Mouse (Mus musculus) right cerebral cortex, postnatal 4 days (tissue): ENCODE data around the gene Irak2.
"Not testable (repeated sequence)": the region's sequence is repeated elsewhere in the genome, so short reads cannot be mapped to it uniquely, and the experiment has no call there.

ENCODE experiments used
- DNase-seq: peaks from one replicate; pipeline ENCODE4 v3.0.0-alpha.2; 2022

Gene Irak2

DNA sequence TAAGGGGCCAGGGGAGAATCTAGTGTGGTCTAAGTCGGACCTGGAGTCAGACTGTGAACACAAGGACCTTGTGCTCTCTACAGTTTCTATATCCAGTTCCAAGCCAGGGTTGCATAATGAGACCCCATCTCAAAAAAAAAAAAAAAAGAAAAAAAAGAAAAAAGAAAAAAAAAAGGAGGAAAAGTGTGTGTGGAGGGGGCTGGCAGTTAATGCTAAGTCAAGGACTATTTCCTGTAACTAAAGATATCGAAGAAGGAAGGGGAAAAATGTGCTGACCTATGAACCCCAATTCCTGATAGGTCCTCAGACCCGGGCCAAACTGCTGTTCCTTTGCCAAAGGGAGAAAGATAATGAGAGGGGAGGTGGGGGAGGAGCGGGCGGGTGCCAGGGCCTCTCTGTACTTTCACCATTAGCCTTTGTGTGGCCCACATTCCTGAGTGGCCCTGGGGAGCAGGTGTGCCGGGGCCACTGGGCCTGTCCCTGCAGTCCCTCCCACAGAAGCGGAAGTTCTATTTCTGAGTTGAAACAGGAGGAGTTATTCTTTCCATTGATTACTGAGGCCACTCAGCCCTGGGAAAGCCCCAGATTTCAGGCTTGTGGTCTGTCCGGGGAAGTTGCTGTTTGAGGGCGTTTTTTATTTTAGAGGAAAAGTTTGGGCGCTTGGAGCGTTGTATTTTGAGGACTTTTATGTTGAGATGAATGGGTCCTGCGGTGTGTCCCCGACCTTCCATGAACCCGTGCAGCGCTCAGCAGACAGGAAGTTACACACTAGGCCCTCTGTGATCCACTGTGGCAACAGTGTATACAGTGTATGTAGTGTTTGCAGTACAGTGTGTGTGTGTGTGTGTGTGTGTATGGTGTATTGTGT, 30.3 kb downstream of the Irak2 start:
- no peak for DNase-seq

DNA sequence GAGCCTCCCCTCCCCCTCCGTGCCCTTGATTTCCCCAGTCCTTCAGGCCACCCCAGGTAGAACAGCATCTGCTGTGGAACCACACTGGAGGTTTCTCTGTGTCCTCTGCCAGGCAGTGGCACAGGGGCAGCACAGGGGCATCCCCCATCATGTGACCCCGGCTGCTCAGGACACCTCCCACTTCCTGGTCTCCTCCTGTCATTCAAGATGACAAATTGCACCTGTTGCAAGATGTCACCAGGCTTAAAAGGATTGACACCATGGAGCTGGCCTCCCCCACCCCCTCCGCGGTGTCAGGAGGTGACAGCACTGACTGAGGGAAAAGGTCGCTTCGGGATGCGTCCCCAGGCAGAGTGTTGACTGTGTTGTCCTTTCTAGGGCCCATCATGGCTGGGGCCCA, 31.6 kb downstream of the Irak2 start:
- DNase-seq, result no peak

DNA sequence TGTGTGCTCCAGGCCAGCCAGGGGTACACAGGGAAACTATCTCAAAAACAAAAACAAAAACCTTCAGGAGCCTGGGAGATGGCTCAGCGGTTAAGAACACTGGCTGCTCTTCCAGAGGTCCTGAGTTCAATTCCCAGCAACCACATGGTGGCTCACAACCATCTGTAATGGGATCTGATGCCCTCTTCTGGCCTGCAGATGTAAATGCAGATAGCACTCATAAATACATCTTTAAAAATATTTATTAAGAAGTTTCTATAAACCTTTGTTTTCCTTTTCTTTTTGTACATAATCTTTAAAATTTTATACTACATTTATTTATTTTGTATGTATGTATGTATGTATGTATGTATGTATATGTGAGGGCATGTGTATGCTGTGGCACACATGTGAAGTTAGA, 33.8 kb downstream of the Irak2 start:
- DNase-seq, result not testable (repeated sequence)

DNA sequence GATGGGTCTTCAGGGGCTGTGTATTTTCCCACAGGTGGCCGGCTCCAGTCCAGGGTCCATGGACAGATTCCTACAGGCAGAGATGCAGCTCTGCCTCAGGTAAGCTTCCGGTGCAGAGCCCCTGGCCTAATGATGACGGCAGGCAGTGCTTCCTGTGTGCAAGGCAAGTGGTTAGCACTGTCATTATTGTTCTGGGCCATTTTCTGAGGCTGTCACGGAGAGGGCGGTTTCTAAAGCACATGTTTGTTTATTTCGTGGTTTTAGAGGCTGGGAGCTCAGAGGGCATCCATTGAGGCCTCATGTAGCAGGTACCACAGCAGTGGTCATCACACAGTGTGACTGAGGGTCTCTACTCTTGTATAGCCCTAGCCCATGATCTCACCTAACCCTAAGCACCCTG, 34.7 kb downstream of the Irak2 start:
- no peak for DNase-seq

DNA sequence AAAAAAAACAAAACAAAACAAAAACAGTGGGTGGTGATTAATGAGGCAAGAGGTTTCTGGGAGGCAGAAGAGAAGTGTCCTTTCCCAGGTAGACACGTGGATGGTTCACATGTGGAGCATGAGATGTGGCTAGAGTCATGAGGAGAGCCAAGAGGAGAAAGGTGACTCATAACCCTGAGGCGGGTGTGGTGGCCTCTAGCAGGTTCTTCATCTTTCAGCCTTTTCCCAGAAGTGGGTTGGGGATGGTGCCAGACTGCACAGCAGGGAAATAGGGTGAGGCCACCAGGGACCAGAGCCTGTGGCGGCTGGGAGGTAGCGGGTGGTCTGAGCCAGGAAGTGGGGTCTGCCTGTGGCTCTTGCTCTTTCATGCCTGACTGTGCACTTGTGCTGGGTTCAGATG, 37.0 kb downstream of the Irak2 start:
- DNase-seq, result no peak

DNA sequence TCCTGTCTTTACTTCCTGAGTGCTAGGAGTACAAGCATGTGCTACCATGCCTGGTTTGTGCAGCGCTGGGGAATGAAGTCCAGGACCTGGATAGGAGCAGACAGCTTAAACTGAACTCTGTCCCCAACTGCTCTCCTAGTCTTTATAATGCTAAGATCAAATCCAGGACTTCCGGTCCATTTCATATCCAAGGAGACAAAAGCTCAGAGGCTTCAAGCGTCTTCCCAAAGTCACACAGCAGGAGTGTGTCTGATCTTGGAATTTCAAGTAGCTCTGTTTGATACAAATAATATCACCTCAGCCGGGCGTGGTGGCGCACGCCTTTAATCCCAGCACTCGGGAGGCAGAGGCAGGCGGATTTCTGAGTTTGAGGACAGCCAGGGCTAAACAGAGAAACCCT, 37.7 kb downstream of the Irak2 start:
- DNase-seq, result no peak

DNA sequence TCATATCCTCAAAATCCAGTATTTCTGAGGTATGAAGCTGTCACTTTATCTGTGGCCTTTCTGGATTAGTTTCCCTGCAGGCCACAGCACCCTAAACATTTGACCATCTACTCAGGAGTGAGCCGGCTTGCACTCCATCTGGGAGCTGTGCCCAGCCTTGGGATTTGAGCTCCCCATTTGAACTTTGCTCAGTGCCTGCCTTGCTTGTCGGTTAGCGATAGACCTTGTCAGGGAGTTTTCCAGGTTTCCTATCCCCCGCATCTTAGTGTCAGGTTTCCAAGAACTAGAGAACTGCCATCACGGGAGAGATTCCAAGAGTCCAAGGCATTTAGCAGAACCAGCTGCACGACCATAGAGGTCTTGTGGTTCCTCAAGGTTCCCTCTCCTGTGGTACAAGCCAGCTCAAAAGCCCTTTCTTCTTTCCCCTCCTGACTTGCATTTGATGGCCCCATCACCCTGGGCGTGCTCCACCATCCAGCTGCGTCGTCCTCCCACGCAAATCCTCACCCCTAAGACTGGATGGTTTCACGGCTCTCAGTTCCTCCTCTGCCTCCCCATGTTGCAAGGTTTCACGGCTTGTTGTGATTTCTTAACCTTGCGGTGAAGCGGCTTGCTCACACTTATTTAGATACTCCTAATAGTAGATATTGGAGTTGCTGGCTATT, 38.9 kb downstream of the Irak2 start:
- no peak for DNase-seq

DNA sequence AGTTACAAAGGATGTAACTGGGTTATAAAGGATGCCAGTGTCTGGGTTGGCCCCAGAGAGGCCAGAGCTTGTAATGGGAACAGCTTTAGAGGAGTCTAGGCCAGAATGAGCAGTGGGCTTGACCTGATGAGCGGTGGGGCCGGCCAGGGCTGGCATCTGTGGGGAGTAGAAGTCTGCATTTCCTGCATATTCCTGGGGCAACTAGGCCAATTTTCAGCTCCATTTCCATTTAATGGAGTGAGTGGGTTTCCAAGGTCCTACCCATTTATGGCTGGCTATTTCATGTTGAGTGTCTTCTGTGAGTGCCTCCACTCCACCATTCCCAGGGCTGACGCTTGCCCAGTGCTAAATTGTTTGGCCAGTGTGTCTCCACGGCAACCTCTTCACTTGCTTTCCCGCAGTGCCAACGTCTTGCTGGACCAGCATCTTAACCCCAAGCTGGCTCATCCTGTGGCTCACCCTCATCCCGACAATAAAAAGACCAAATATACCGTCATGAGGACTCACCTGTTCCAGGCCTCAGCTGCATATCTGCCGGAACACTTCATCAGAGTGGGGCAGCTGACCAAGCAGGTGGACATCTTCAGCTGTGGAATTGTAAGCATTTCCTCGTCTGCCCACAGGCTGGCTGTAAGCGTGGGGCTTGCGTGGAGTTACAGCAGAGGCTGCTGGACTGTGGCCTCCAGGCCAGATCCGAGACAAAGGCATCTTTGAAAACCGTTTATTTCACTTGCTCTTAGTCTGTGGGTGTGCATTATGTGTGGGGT, 40.2 kb downstream of the Irak2 start:
- no peak for DNase-seq

DNA sequence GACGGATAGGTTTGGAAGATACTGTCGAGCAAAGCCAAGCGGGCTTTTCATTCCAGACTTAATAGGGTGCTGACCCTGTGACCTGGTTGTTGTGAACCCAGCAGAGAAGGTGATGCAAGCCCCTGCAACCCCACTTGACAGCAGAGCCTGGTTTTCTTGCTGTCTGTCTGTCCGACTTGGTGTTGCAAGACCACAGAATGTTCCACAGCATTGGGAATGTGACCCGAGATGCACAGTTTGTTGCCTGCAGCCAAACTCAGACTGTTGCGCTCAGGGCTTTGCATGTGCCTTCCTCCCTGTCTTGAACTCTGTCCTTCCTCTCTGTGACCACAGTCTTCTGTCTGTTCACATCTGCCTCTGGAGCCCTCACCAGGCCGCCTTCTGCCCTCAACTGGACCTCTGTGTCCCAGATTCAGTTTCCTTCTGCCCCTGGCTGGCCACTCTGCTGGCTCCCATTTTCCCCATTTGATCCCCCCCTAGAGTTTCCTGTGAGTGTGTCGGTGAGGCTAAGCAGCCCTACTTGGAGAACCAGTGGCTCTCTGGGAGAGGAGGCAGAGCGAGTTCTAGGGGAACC, 41.8 kb downstream of the Irak2 start:
- DNase-seq, result no peak

DNA sequence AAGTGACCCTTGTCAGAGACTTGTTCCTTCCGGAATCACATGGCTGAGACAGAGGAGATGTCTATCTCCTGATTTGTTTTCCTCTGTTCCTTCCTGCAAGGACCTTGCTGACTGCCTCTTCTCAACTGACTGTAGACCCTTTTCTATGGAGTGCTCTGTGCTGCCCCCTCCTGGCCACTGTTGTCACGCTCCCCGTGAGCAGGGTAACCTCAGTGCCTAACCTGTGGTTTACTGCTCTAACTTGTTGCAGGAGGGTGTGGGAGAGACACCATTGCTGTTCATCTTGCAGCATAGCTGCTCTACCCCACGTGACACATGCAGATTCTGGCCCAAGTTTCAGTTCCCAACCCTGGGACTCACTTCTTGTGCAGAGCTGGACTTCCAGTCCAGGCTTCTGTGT, 43.0 kb downstream of the Irak2 start:
- peak; percentile 86 for DNase-seq

DNA sequence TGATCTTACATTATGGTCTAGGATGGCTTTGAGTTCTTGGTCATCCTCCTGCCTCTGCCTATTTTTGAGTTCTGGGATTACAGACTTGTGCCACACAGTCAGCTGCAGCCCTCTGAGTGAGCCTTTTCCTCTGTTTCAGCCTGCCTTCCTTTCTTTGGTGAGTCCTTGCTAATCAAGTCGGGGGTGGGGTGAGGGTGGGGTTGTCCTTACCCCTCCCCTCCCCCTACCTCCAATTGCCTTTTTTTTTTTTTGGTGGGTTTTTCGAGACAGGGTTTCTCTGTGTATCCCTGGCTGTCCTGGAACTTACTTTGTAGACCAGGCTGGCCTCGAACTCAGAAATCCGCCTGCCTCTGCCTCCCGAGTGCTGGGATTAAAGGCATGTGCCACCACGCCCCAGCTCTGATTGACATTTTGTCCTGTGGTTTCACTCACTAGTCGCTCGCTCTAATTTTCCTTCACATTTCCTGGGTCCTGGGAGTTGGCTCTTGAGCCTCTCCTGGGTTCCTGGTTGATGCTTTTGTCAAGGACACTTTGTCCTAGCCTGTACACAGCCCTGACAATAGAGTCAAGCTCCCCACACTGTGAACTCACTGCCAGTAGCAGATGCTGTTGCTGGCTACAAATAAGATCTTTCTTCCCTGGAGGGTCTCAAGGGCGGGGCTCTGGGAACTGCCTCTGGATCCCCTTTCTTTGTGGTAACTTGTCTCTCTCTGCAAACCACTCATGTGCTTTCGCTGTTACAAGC, 45.0 kb downstream of the Irak2 start:
- DNase-seq, result no peak

DNA sequence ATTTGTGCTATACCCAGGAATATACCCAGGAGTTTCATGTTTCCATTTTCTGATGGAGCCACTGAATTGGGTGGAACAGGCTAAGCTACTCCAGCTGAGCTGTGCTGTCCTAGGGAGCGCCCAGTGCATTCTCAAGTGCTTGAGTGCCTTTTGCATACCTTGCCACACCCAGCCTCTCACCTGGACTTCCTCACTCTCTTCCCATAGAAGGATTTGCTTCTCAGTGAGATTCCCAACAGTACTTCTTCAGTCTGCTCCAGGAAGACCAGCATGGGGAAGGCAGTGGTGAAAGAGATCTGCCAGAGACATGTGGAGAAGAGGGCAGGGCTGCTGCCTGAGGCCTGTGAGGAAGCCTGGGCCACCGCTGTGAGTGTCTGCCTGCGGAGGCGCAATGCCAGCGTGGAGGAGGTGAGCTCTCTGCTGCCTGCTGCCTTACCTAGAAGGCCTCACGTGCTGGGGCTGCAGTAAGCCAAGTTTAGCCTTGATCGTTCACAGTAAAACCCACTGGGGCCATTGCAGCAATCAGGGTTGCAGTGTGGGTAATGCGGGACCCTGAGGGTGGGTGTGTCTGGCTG, 48.4 kb downstream of the Irak2 start:
- no peak for DNase-seq

DNA sequence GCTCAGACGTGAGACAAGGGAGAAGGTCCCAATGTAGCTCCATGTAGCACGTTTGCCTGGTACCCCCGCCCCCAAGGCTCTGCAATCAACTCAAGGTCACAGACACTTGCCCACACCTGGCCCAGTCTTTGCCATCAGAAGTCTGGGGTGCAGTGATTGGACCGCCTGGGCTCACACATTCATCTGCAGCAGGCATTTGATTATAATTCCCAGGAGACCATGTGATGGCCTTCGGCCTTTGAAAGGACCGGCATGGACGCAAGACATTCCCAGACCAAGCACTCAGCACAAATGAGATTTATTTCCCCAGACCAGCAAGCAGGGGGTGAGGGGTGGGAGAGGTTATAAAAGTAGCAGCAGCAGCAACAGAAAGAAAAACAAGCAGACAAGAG, 51.7 kb downstream of the Irak2 start:
- no peak for DNase-seq

DNA sequence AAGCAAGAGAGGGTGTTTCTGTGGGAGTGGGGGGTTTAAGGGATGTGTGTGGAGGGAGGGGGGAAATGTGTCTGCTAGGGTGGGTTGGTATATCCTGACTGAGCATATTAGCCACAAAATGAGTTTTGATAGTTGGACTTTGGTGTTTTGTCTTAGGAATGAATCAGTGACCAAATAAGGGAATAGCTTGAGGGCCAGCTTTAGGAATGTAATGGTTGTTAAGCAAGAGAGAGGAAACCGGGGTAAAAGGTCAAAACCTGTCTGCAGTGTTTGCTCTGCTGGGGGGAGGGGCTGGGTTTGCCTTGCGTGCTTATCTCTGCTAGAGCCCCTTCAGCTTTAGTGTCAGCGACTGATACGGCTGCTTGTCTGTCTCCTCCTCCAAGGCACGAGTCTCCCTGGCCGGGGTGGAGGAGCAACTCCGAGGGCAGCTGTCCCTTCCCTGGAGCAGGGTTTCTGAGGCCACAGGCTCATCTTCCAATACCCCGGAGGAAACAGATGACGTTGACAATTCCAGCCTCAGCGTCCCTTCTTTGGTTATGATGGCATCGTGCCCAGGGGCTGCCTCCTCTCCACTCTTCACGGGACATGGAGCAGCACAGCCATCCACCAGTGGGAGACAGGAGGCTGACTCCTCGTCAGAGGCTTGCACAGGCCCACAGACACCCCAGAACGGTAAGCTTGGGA, 52.3 kb downstream of the Irak2 start:
- no peak for DNase-seq

DNA sequence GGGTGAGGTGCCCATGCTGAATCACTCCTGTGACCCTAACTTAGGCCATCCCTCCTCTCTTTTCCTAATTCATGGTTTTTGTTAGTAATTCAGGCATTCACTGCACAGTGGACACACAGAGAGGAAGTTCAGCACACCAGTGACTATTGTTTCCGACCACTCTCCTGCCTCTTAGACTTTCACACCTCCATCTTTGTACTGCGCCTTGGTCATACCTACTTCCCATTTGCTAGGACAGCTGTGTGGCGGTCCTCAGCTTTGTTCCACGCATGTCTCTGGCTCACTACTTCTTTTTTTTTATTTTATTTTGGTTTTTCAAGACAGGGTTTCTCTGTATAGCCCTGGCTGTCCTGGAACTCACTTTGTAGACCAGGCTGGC, 52.8 kb downstream of the Irak2 start:
- DNase-seq, result no peak

DNA sequence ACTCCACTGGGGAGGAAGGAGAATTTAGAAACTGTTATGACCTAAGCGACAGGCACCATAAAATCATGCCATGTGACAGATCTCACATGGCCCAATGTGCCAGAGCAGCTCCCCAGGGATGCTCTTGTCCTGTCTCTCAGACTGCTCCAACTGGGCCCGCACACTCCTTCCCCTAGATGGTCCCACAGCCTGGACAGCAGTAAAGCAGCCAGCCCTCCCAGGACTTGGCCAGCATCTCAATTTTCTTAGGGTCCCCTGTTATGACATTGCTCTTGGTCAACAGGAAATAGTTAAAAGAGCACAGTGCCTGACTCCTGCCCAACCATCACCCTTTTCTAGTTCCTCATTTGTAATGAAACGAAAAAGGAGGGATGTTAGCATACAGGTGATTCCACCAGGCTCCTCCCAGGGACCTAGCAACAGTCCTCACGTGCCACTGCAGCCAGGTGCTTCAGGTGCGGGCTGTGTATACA, 54.4 kb downstream of the Irak2 start:
- no peak for DNase-seq

DNA sequence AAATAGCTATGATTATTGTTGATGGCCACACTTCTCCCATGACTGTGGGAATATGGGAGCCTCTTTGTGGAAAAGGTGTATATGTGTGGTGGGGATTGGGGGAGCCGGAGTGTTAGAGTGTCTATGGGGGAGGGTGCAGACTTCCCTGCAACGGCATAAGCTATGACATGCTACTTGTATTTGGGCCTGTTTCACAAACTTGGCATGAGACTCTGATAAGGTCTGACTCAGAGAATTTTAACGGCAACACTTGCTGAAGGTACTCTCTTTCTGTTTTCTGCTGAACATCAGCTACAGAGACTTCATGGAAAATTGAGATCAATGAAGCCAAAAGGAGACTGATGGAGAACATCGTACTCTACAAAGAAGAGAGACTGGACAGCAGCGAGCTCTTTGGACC, 55.1 kb downstream of the Irak2 start:
- no peak for DNase-seq

DNA sequence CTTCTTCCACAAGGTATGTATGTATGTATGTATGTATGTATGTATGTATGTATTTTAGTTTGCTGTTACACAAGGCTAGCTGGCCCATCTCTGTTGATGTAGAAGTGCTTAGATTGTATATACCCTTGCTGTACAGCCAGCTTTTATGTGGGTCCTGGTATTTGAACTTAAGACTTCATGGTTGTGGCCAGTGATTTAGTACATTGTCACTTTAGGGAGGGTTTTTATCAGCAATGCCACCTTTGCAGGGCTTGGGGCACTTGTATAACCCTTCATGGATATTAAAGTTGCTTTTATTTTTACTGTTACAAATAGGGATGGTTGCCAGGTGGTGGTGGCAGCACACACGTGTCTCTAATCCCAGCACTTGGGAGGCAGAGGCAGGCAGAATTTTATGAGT, 56.9 kb downstream of the Irak2 start:
- no peak for DNase-seq

DNA sequence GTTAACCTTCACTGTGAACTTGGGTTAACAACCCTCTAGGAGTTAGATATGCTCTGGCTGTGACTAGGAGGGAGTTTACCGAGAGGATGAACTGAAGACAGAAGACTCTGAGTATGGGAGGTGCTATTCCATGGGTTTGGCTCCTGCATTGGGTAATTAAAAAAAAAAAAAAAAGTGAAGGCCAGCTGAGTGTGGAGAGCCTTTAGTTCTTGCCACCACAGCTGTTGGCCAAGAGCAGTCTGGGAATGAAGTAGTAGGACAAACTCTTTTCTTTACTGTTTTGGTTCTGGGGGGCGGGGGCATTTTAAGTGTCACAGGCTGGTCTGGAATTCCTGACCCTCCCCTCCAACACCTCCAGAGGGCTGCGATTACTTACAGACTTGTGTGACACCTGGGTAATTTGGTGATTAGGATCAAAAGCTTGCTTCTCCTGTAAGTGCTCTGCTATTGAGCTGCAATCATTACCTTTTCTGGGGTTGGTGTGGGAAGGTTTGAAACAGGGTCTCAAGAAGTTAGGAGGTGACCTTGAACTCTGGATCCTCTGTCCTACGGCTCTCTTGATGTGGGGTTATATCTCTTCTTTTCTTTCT, 57.6 kb downstream of the Irak2 start:
- no peak for DNase-seq

DNA sequence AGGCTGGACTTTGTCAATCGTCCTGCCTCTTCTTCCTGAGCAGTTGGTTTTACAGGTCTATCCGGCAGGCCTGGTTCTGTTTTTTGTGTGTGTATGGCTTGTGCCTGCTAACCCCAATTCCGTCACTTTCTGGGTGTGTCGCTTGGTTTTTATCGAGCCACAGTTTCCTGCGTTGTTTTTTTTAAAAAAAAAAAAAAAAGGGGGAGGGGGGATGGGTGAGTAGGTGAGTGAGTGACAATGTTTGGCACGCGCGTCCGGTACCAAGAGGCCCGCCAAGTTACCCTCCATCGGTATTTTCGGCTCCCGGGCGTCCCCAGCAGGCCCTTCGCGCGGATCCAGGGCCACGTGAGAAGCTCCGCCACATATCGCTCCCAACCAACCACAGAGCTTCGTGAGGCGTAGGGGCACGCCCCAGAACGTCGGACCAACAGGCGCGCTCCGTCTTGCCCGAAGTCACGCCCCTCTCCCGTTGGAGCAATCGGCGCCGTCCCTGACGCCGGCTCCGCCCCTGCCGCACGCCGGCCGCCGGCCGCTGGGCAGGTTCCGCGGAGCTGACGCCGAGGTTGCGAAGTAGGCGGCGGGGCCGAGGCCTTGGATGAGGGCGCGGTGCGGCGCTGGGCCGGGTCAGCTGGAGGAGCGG, 58.4 kb downstream of the Irak2 start, which contains the start of gene Tatdn2:
Gene Tatdn2 (plus strand): TSS at position 469 of the 640 bp plus-strand sequence.
- peak; percentile 86 for DNase-seq
